Mouse (Mus musculus) hindbrain, postnatal 0 days (tissue): ENCODE results near the gene Slc5a10. TPM values are rescaled to one million over a fixed set of nuclear protein-coding genes. Genes with fewer than 3 reads are reported as not detected.

Source experiments
- ATAC-seq: fragments of 200-750 bp; cut with Nextera tagmentation; 2 replicates; pipeline ENCODE4 v1.8.0; 2017; ENCODE audit warnings: mild to moderate bottlenecking, moderate TSS enrichment, moderate library complexity
- DNase-seq: peaks from one replicate; pipeline ENCODE4 v3.0.0-alpha.2; 2015; ENCODE audit warnings: low spot score
- H3K27ac ChIP-seq: fragments of 300-500 bp; sonication (generic); 2 replicates; pipeline ENCODE4 v1.5.1; 2014; ENCODE audit warnings: mild to moderate bottlenecking
- H3K27me3 ChIP-seq: fragments of 300-500 bp; sonication (generic); 2 replicates; pipeline ENCODE4 v1.6.1; 2014; ENCODE audit warnings: low read length, mixed read lengths; ENCODE audit not compliant: insufficient read depth
- H3K36me3 ChIP-seq: fragments of 300-500 bp; sonication (generic); 2 replicates; pipeline ENCODE4 v1.6.1; 2014; ENCODE audit warnings: low read length, mixed read lengths; ENCODE audit not compliant: insufficient read depth
- H3K4me1 ChIP-seq: fragments of 300-500 bp; sonication (generic); 2 replicates; pipeline ENCODE4 v1.6.1; 2014; ENCODE audit warnings: antibody characterized with exemption, low read length, mixed read lengths; ENCODE audit not compliant: insufficient read depth
- H3K4me2 ChIP-seq: fragments of 300-500 bp; sonication (generic); 2 replicates; pipeline ENCODE4 v1.6.1; 2014; ENCODE audit warnings: low read depth, mild to moderate bottlenecking, low read length, moderate library complexity, mixed read lengths
- H3K4me3 ChIP-seq: fragments of 300-500 bp; sonication (generic); 2 replicates; pipeline ENCODE4 v1.5.1; 2014; ENCODE audit warnings: low read length
- H3K9ac ChIP-seq: fragments of 300-500 bp; sonication (generic); replicated peaks from 2 replicates; pipeline ENCODE4 v1.6.1; 2014; ENCODE audit warnings: mild to moderate bottlenecking, low read length, moderate library complexity, mixed read lengths
- H3K9me3 ChIP-seq: fragments of 300-500 bp; sonication (generic); 2 replicates; pipeline ENCODE4 v1.6.1; 2016; ENCODE audit warnings: low read length, mixed read lengths
- CTCF ChIP-seq: IDR thresholded peaks from 2 replicates; pipeline ENCODE4 v1.5.1; 2016; ENCODE audit warnings: antibody characterized with exemption, control low read depth, low read depth
- WGBS: fragments of 180-500 bp; shearing (Covaris S2); extraction: QIAGEN DNeasy Blood & Tissue Kit; methylation state at CpG from one replicate; pipeline ENCODE4 v1.1.7; 2014; 5-methylcytosine and 5-hydroxymethylcytosine counted together
- polyA plus RNA-seq: library from polyadenylated mRNA; unstranded; fragments of >200 nt; fragmentation: Nextera tagmentation; extraction: Ambion mirVana; gene quantifications from 2 replicates; pipeline ENCODE4 v1.2.1, GENCODE M21; 2015
- total RNA-seq: library from RNA; depleted of rRNA; stranded (reverse); fragments of >200 nt; gene quantifications from 2 replicates; pipeline ENCODE4 v1.2.3, GENCODE M21; 2014

Slc5a10 gene
- total and polyA plus RNA-seq, 2 experiments from 2014 or later, result 0.19 to 0.21 TPM

GRCm38 (mm10) chr11:61673686-61674085 lies 46.9 kb downstream of the Slc5a10 start:
- WGBS, result 30% methylated on average over 8 of the region's 8 CpGs
- Histone ChIP-seq H3K27ac (no peak overlapping the region), H3K27me3 (no peaks in the 10 kb centered on the region), H3K36me3 (no peaks in the 10 kb centered on the region), H3K9ac (no peak overlapping the region), H3K9me3 (no peaks in the 10 kb centered on the region), H3K4me1 (peaks cover 9% of the 10 kb centered on the region), H3K4me3 (no peak overlapping the region), H3K4me2 (no peak overlapping the region)
- ATAC-seq (no peak), DNase-seq (peak; percentile 56)
- peak; percentile 54 for TF ChIP-seq CTCF

- Histone ChIP-seq H3K9ac (no peak overlapping the region), H3K9me3 (no peaks in the 10 kb centered on the region), H3K4me3 (no peak overlapping the region), H3K36me3 (no peaks in the 10 kb centered on the region), H3K27me3 (no peaks in the 10 kb centered on the region), H3K27ac (no peak overlapping the region), H3K4me2 (no peak overlapping the region), H3K4me1 (peaks cover 9% of the 10 kb centered on the region)
- no peak for TF ChIP-seq CTCF
- 75% methylated on average over 19 of the region's 19 CpGs for WGBS
- no peak for DNase-seq
- no peak for ATAC-seq
Observed at GRCm38 (mm10) chr11:61671781-61672383, 48.7 kb downstream of the Slc5a10 start.

GRCm38 (mm10) chr11:61669492-61670490 lies 50.8 kb downstream of the Slc5a10 start:
- Histone ChIP-seq H3K9ac (no peak overlapping the region), H3K4me2 (no peak overlapping the region), H3K4me3 (no peak overlapping the region), H3K36me3 (no peaks in the 10 kb centered on the region), H3K27me3 (no peaks in the 10 kb centered on the region), H3K9me3 (no peaks in the 10 kb centered on the region), H3K27ac (no peak overlapping the region), H3K4me1 (peaks cover 8% of the 10 kb centered on the region)
- ATAC-seq, result no peak
- DNase-seq, result no peak
- 88% methylated on average over 14 of the region's 14 CpGs for WGBS
- TF ChIP-seq CTCF, result no peak

- H3K9ac ChIP-seq, result no peak overlapping the region
- no peak overlapping the region for H3K27ac ChIP-seq
- H3K4me2 ChIP-seq, result no peak overlapping the region
- no peaks in the 10 kb centered on the region for H3K4me1 ChIP-seq
- TF ChIP-seq CTCF, result no peak
- no peaks in the 10 kb centered on the region for H3K9me3 ChIP-seq
- no peak overlapping the region for H3K4me3 ChIP-seq
- DNase-seq (no peak), ATAC-seq (no peak)
- H3K27me3 ChIP-seq, result no peaks in the 10 kb centered on the region
- WGBS, result 77% methylated on average over 5 of the region's 5 CpGs
- H3K36me3 ChIP-seq, result no peaks in the 10 kb centered on the region
Observed at GRCm38 (mm10) chr11:61667782-61668181, 52.8 kb downstream of the Slc5a10 start.

GRCm38 (mm10) chr11:61667248-61667647 lies 53.4 kb downstream of the Slc5a10 start:
- no peak for TF ChIP-seq CTCF
- WGBS, result 86% methylated on average over 5 of the region's 5 CpGs
- Histone ChIP-seq H3K4me1 (no peaks in the 10 kb centered on the region), H3K4me3 (no peak overlapping the region), H3K27ac (no peak overlapping the region), H3K9me3 (no peaks in the 10 kb centered on the region), H3K36me3 (no peaks in the 10 kb centered on the region), H3K9ac (no peak overlapping the region), H3K4me2 (no peak overlapping the region), H3K27me3 (no peaks in the 10 kb centered on the region)
- ATAC-seq (no peak), DNase-seq (no peak)

- peak; percentile 86 for TF ChIP-seq CTCF
- DNase-seq, result peak; percentile 70
- H3K9ac ChIP-seq, result no peak overlapping the region
- peak; percentile 64; the same call in 1 of the 2 replicates for ATAC-seq
- no peaks in the 10 kb centered on the region for H3K9me3 ChIP-seq
- H3K4me3 ChIP-seq, result no peak overlapping the region
- no peak overlapping the region for H3K4me2 ChIP-seq
- no peaks in the 10 kb centered on the region for H3K27me3 ChIP-seq
- H3K4me1 ChIP-seq, result no peaks in the 10 kb centered on the region
- WGBS, result 46% methylated on average over 7 of the region's 7 CpGs
- H3K36me3 ChIP-seq, result no peaks in the 10 kb centered on the region
- H3K27ac ChIP-seq, result no peak overlapping the region
Observed at GRCm38 (mm10) chr11:61665991-61666799, 54.4 kb downstream of the Slc5a10 start.
